Mouse (Mus musculus): ENCODE measurements at regions not wholly inside any gene's neighbourhood (a gene's known extent, or its start where the extent isn't known, plus 50 kb on each side); places are given as distances from the start of the nearest gene placed in this dataset.
A peak's percentile ranks its signal among the peaks of the same experiment; 100 is the strongest.

DNA sequence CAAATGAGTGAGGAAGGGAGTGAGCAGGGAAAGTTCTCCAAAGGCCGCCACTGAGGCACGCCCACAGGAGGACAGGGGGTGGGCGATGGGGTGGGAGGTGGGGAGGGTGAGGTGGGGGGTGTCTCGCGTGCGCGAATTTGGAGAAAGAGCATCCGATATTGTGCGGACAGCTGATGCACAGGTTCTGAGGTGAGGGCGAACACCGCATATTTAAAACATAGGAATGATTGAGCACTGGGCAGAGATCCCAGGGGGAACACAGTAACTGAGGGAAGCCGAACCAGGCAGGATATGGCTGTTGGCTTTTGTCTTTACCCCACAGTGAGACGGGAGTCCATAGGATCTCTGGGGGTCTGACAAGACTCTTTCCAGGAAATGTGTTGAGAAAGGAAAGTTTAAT, 163.8 kb downstream of the Clic5 start:
- no peak for ATAC-seq (ENCODE audit: insufficient number of reproducible peaks, insufficient read depth, low FRiP score, low read depth)
- no peak overlapping the region for H3K27ac ChIP-seq (replicated peaks in 1 of 2; ENCODE audit: control insufficient read depth in 1 of 2, insufficient read depth in 1 of 2, low read depth in 2 of 2, low read length in 2 of 2)
- no peaks in the 10 kb centered on the region for H3K27me3 ChIP-seq (ENCODE audit: control insufficient read depth, insufficient read depth, low read length)
- H3K4me1 ChIP-seq (ENCODE audit: control insufficient read depth in 2 of 2, insufficient read depth in 2 of 2, low read length in 2 of 2), result peaks cover 2 to 3% of the 10 kb centered on the region in 2 experiments; a peak in 3 of 4 replicates
- H3K9me3 ChIP-seq (ENCODE audit: control insufficient read depth, low read length), result no peaks in the 10 kb centered on the region
- no peak overlapping the region for H3K4me2 ChIP-seq (ENCODE audit: low read length)
- H3K36me3 ChIP-seq (ENCODE audit: control insufficient read depth, insufficient read depth, low read length), result no peaks in the 10 kb centered on the region
- WGBS, result 88% methylated on average over 13 of the region's 13 CpGs
- no peak overlapping the region for H3K9ac ChIP-seq (ENCODE audit: low read length)
- H3K4me3 ChIP-seq (ENCODE audit: control insufficient read depth in 1 of 2, insufficient read depth in 1 of 2, low read depth in 1 of 2, low read length in 2 of 2), result no peak overlapping the region

- Histone ChIP-seq H3K9me3 (ENCODE audit: control insufficient read depth, low read length) (no peaks in the 10 kb centered on the region), H3K36me3 (ENCODE audit: control insufficient read depth, insufficient read depth, low read length) (no peaks in the 10 kb centered on the region), H3K4me2 (ENCODE audit: low read length) (no peak overlapping the region), H3K27ac (replicated peaks in 1 of 2; ENCODE audit: control insufficient read depth in 1 of 2, insufficient read depth in 1 of 2, low read depth in 2 of 2, low read length in 2 of 2) (no peak overlapping the region), H3K27me3 (ENCODE audit: control insufficient read depth, insufficient read depth, low read length) (no peaks in the 10 kb centered on the region), H3K4me1 (ENCODE audit: control insufficient read depth in 2 of 2, insufficient read depth in 2 of 2, low read length in 2 of 2) (peaks cover 5% of the 10 kb centered on the region in 2 experiments; a peak in 3 of 4 replicates), H3K9ac (ENCODE audit: low read length) (no peak overlapping the region), H3K4me3 (ENCODE audit: control insufficient read depth in 1 of 2, insufficient read depth in 1 of 2, low read depth in 1 of 2, low read length in 2 of 2) (no peak overlapping the region)
- ATAC-seq (ENCODE audit: insufficient number of reproducible peaks, insufficient read depth, low FRiP score, low read depth), result no peak
- 77% methylated on average over 4 of the region's 4 CpGs for WGBS
These were observed 174.7 kb downstream of the Clic5 start for GRCm38 (mm10) chr17:44363111-44363510.

GRCm38 (mm10) chr17:44364494-44364893, 176.1 kb downstream of the Clic5 start:
- H3K9ac ChIP-seq (ENCODE audit: low read length), result no peak overlapping the region
- no peaks in the 10 kb centered on the region for H3K36me3 ChIP-seq (ENCODE audit: control insufficient read depth, insufficient read depth, low read length)
- no peak overlapping the region for H3K4me2 ChIP-seq (ENCODE audit: low read length)
- H3K9me3 ChIP-seq (ENCODE audit: control insufficient read depth, low read length), result no peaks in the 10 kb centered on the region
- no peak for ATAC-seq (ENCODE audit: insufficient number of reproducible peaks, insufficient read depth, low FRiP score, low read depth)
- no peak overlapping the region for H3K4me3 ChIP-seq (ENCODE audit: control insufficient read depth in 1 of 2, insufficient read depth in 1 of 2, low read depth in 1 of 2, low read length in 2 of 2)
- 93% methylated on average over 6 of the region's 6 CpGs for WGBS
- H3K27me3 ChIP-seq (ENCODE audit: control insufficient read depth, insufficient read depth, low read length), result no peaks in the 10 kb centered on the region
- no peak overlapping the region for H3K27ac ChIP-seq (replicated peaks in 1 of 2; ENCODE audit: control insufficient read depth in 1 of 2, insufficient read depth in 1 of 2, low read depth in 2 of 2, low read length in 2 of 2)
- peaks cover 5% of the 10 kb centered on the region in 2 experiments; a peak in 3 of 4 replicates for H3K4me1 ChIP-seq (ENCODE audit: control insufficient read depth in 2 of 2, insufficient read depth in 2 of 2, low read length in 2 of 2)

DNA sequence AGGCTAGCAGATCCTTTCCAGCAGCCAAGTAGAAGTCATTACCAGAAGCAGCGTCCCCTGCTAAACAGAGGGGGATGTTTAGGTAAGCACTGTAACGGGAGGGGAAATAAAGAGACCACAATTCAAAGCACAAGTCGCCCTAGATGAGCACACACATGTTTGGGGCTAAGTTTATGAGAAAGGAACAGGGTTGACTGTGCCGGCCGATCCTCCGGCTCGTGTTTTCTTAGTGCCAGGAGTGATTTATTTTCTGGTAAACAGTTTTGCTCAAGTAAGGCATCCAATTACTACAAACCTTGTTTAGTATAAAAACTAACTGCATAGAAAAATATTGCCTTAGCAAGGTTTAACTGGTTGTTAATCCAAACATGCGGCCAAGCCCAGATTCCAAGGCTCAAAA, 178.1 kb downstream of the Clic5 start:
- H3K9me3 ChIP-seq (ENCODE audit: control insufficient read depth, low read length), result no peaks in the 10 kb centered on the region
- H3K4me2 ChIP-seq (ENCODE audit: low read length), result no peak overlapping the region
- H3K36me3 ChIP-seq (ENCODE audit: control insufficient read depth, insufficient read depth, low read length), result no peaks in the 10 kb centered on the region
- H3K9ac ChIP-seq (ENCODE audit: low read length), result no peak overlapping the region
- WGBS, result 78% methylated on average over 8 of the region's 8 CpGs
- no peak for ATAC-seq (ENCODE audit: insufficient number of reproducible peaks, insufficient read depth, low FRiP score, low read depth)
- no peak overlapping the region for H3K4me3 ChIP-seq (ENCODE audit: control insufficient read depth in 1 of 2, insufficient read depth in 1 of 2, low read depth in 1 of 2, low read length in 2 of 2)
- H3K27me3 ChIP-seq (ENCODE audit: control insufficient read depth, insufficient read depth, low read length), result no peaks in the 10 kb centered on the region
- H3K4me1 ChIP-seq (ENCODE audit: control insufficient read depth in 2 of 2, insufficient read depth in 2 of 2, low read length in 2 of 2), result peaks cover 5 to 9% of the 10 kb centered on the region in 2 experiments
- H3K27ac ChIP-seq (replicated peaks in 1 of 2; ENCODE audit: control insufficient read depth in 1 of 2, insufficient read depth in 1 of 2, low read depth in 2 of 2, low read length in 2 of 2), result no peak overlapping the region

DNA sequence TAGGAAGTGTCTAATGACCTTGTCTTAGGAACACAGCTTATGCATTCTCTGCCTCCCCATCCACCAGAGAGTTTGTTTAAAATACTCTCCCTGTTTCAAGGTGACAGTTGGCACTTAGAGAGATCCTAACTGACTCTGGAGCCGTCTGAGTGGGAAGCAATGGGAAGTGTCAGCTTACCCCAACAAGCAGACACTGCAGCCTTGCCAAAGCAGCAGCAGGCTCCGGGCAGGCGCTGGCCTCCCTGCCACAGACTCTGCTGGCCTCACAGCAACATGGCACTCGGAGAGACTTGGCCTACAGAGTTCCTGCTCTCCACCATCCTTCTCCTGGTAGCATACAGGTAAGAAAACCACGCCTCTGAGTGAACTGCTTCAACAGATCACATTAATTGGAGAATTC, 179.2 kb downstream of the Clic5 start:
- 32% methylated on average over 5 of the region's 5 CpGs for WGBS
- Histone ChIP-seq H3K27ac (replicated peaks in 1 of 2; ENCODE audit: control insufficient read depth in 1 of 2, insufficient read depth in 1 of 2, low read depth in 2 of 2, low read length in 2 of 2) (0 out of 4 replicates have a peak overlapping the region, but pooled peaks of 1 of the 2 experiments have one; percentile 22), H3K27me3 (ENCODE audit: control insufficient read depth, insufficient read depth, low read length) (no peaks in the 10 kb centered on the region)

DNA sequence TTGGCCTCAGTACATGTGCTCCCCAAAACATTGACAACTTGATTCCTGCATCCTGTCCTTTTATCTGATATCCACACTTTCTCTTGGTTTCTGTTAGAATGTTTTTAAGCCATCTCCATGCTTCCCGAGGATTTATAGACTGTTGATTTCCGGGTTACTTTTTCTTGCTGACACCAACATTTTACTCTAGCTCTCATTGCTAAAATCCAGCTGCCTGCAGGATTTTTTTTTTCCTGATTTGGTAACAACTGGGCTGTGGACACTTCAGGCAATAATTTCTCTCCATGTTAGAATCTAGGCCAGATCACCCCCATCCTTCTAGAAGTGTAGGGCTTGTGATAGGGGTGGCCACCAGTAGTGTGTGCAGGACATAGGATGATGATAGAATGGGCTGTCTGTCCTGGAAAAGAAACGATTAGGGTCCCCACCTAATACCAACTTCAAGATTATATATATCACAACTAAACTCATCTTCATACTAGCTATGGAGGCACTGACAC, 182.6 kb downstream of the Clic5 start:
- peak overlapping the region in 1 of 2 experiments; percentile 30; a peak in 1 of 4 replicates for H3K27ac ChIP-seq (replicated peaks in 1 of 2; ENCODE audit: control insufficient read depth in 1 of 2, insufficient read depth in 1 of 2, low read depth in 2 of 2, low read length in 2 of 2)
- no peak for ATAC-seq (ENCODE audit: insufficient number of reproducible peaks, insufficient read depth, low FRiP score, low read depth)
- H3K27me3 ChIP-seq (ENCODE audit: control insufficient read depth, insufficient read depth, low read length), result no peaks in the 10 kb centered on the region
- WGBS, result 72% methylated on average over 3 of the region's 3 CpGs
- no peak overlapping the region for H3K4me2 ChIP-seq (ENCODE audit: low read length)
- H3K9me3 ChIP-seq (ENCODE audit: control insufficient read depth, low read length), result peaks cover 4% of the 10 kb centered on the region; the same call in 1 of the 2 replicates
- no peaks in the 10 kb centered on the region for H3K36me3 ChIP-seq (ENCODE audit: control insufficient read depth, insufficient read depth, low read length)
- H3K9ac ChIP-seq (ENCODE audit: low read length), result no peak overlapping the region
- H3K4me1 ChIP-seq (ENCODE audit: control insufficient read depth in 2 of 2, insufficient read depth in 2 of 2, low read length in 2 of 2), result peaks cover 6 to 19% of the 10 kb centered on the region in 2 experiments
- H3K4me3 ChIP-seq (ENCODE audit: control insufficient read depth in 1 of 2, insufficient read depth in 1 of 2, low read depth in 1 of 2, low read length in 2 of 2), result no peak overlapping the region

More for the DNA sequence above, 179.2 kb downstream of the Clic5 start:
- ATAC-seq (ENCODE audit: insufficient number of reproducible peaks, insufficient read depth, low FRiP score, low read depth), result no peak
- Histone ChIP-seq H3K9me3 (ENCODE audit: control insufficient read depth, low read length) (no peaks in the 10 kb centered on the region), H3K36me3 (ENCODE audit: control insufficient read depth, insufficient read depth, low read length) (no peaks in the 10 kb centered on the region), H3K4me3 (ENCODE audit: control insufficient read depth in 1 of 2, insufficient read depth in 1 of 2, low read depth in 1 of 2, low read length in 2 of 2) (no peak overlapping the region), H3K4me2 (ENCODE audit: low read length) (no peak overlapping the region), H3K9ac (ENCODE audit: low read length) (no peak overlapping the region), H3K4me1 (ENCODE audit: control insufficient read depth in 2 of 2, insufficient read depth in 2 of 2, low read length in 2 of 2) (peaks cover 9 to 19% of the 10 kb centered on the region in 2 experiments)

- WGBS, result 14% methylated on average over 3 of the region's 3 CpGs
These were observed 183.2 kb downstream of the Clic5 start for GRCm38 (mm10) chr17:44371620-44372019.

More at GRCm38 (mm10) chr17:44371620-44372019, 183.2 kb downstream of the Clic5 start:
- H3K27me3 ChIP-seq (ENCODE audit: control insufficient read depth, insufficient read depth, low read length), result no peaks in the 10 kb centered on the region
- ATAC-seq (ENCODE audit: insufficient number of reproducible peaks, insufficient read depth, low FRiP score, low read depth), result peak; percentile 51
- no peaks in the 10 kb centered on the region for H3K36me3 ChIP-seq (ENCODE audit: control insufficient read depth, insufficient read depth, low read length)
- H3K9me3 ChIP-seq (ENCODE audit: control insufficient read depth, low read length), result peaks cover 4% of the 10 kb centered on the region; the same call in 1 of the 2 replicates
- H3K4me3 ChIP-seq (ENCODE audit: control insufficient read depth in 1 of 2, insufficient read depth in 1 of 2, low read depth in 1 of 2, low read length in 2 of 2), result no peak overlapping the region
- H3K9ac ChIP-seq (ENCODE audit: low read length), result no peak overlapping the region
- H3K4me2 ChIP-seq (ENCODE audit: low read length), result no peak overlapping the region
- H3K4me1 ChIP-seq (ENCODE audit: control insufficient read depth in 2 of 2, insufficient read depth in 2 of 2, low read length in 2 of 2), result peaks cover 6 to 16% of the 10 kb centered on the region in 2 experiments
- H3K27ac ChIP-seq (replicated peaks in 1 of 2; ENCODE audit: control insufficient read depth in 1 of 2, insufficient read depth in 1 of 2, low read depth in 2 of 2, low read length in 2 of 2), result peak overlapping the region in 1 of 2 experiments; percentile 30; a peak in 1 of 4 replicates
